Mouse (Mus musculus) liver, adult 2 months (tissue): ENCODE data around the gene Panx1.

Experiments
- CTCF ChIP-seq: fragments of 200-500 bp; IDR thresholded peaks from 2 replicates; pipeline ENCODE4 v1.5.1; 2011; ENCODE audit warnings: low read depth, low read length, control low read depth
- POLR2A ChIP-seq: fragments of 200-500 bp; IDR thresholded peaks from 2 replicates; pipeline ENCODE4 v1.6.1; 2011; ENCODE audit warnings: low read length, control low read depth; ENCODE audit not compliant: insufficient read depth; ENCODE audit errors: extremely low read depth

DNA sequence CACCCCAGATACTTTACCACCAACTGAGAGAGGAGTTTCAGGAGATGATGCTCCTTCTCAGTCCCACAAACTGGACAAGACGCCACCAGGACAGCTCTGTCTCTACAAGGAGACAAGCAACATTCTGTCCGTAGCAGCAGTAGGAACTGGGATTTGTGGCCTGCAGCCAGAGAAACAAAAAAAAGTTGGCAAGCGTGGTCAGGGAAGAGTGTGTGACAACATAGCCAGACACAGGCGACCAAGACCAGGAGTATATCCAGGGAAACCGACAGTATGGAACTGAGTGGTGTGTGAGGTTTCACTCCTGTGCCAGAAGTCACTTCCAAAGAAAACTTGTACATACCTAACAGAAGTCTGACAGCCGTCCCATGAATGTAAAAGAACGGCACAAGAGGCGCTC, 14.5 kb downstream of the Panx1 start:
- TF ChIP-seq POLR2A (no peak), CTCF (no peak)
